Mouse (Mus musculus): ENCODE data around the gene Sparc.

DNA sequence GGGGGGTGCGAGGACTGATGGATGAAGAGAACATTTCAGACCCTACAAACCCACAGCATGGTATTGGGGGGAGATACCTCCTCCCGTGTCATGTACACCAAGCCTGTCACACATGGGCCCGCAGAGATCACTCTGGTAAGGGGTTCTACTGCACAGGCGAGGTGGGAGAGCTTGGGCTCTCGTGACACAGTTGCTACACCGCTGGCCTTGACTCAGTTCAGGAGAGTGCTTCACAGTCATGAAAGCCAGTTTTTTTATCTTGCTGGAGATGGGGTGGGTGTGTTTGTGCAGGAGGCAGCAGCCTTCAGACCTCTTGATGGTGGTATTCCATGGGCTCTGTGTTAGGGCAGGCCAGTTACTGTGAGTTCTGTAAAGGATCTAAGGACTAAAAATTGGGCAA lies 13.1 kb upstream of the Sparc start:
- no peak for TF ChIP-seq POLR2A (IDR thresholded peaks at IDR 0.05; ENCODE audit: extremely low read depth, insufficient read depth, low read length)
- no peak for TF ChIP-seq CTCF (IDR thresholded peaks at IDR 0.05; ENCODE audit: low read depth, low read length)
